Mouse (Mus musculus) midbrain, embryonic 16.5 days (tissue): ENCODE data around the gene Chrng. TPM values are rescaled to one million over a fixed set of nuclear protein-coding genes. Genes with fewer than 3 reads are reported as not detected.

Experiments used
- ATAC-seq: fragments of 200-750 bp; cut with Nextera tagmentation; 2 replicates; pipeline ENCODE4 v1.8.0; 2017; ENCODE audit warnings: moderate TSS enrichment
- H3K27ac ChIP-seq: fragments of 300-500 bp; sonication (generic); 2 replicates; pipeline ENCODE4 v1.5.1; 2014; ENCODE audit warnings: mild to moderate bottlenecking, low read length, mixed read lengths
- H3K27me3 ChIP-seq: fragments of 300-500 bp; sonication (generic); 2 replicates; pipeline ENCODE4 v1.6.1; 2014; ENCODE audit warnings: low read depth, low read length, mixed read lengths; ENCODE audit not compliant: control insufficient read depth, insufficient read depth
- H3K36me3 ChIP-seq: fragments of 300-500 bp; sonication (generic); 2 replicates; pipeline ENCODE4 v1.6.1; 2014; ENCODE audit warnings: mild to moderate bottlenecking, low read length, moderate library complexity, mixed read lengths; ENCODE audit not compliant: control insufficient read depth, insufficient read depth
- H3K4me1 ChIP-seq: fragments of 300-500 bp; sonication (generic); 2 replicates; pipeline ENCODE4 v1.6.1; 2014; ENCODE audit warnings: mild to moderate bottlenecking, low read length, mixed read lengths; ENCODE audit not compliant: control insufficient read depth, insufficient read depth
- H3K4me2 ChIP-seq: fragments of 300-500 bp; sonication (generic); 2 replicates; pipeline ENCODE4 v1.6.1; 2014; ENCODE audit warnings: mild to moderate bottlenecking, low read length, mixed read lengths
- H3K4me3 ChIP-seq: fragments of 300-500 bp; sonication (generic); 2 replicates; pipeline ENCODE4 v1.5.1; 2014; ENCODE audit warnings: low read depth, mild to moderate bottlenecking, low read length, moderate library complexity, mixed read lengths
- H3K9ac ChIP-seq: fragments of 300-500 bp; sonication (generic); 2 replicates; pipeline ENCODE4 v1.6.1; 2014; ENCODE audit warnings: low read depth, low read length, mixed read lengths
- H3K9me3 ChIP-seq: fragments of 300-500 bp; sonication (generic); replicated peaks from 2 replicates; pipeline ENCODE4 v1.6.1; 2014; ENCODE audit warnings: mild to moderate bottlenecking, low read length, mixed read lengths; ENCODE audit not compliant: control insufficient read depth, poor library complexity, severe bottlenecking
- WGBS: fragments of 180-500 bp; shearing (Covaris S2); extraction: QIAGEN DNeasy Blood & Tissue Kit; methylation state at CpG from one replicate; pipeline ENCODE4 v1.1.7; 2014; 5-methylcytosine and 5-hydroxymethylcytosine counted together
- polyA plus RNA-seq: library from polyadenylated mRNA; unstranded; fragments of >200 nt; fragmentation: Nextera tagmentation; extraction: Ambion mirVana; gene quantifications from 2 replicates; pipeline ENCODE4 v1.2.1, GENCODE M21; 2015

Gene Chrng
- polyA plus RNA-seq, 1 experiment from 2014 or later, result not detected

- H3K27ac ChIP-seq, result no peak overlapping the region
- no peak overlapping the region for H3K4me2 ChIP-seq
- peaks cover 39% of the 10 kb centered on the region for H3K36me3 ChIP-seq
- 68% methylated on average over 5 of the region's 5 CpGs for WGBS
- H3K27me3 ChIP-seq, result no peaks in the 10 kb centered on the region
- no peak overlapping the region for H3K4me3 ChIP-seq
- no peaks in the 10 kb centered on the region for H3K9me3 ChIP-seq
- no peaks in the 10 kb centered on the region for H3K4me1 ChIP-seq
- no peak overlapping the region for H3K9ac ChIP-seq
- no peak for ATAC-seq
Observed at GRCm38 (mm10) chr1:87230606-87231005, 26.1 kb downstream of the Chrng start.

GRCm38 (mm10) chr1:87232197-87232596 is 27.7 kb downstream of the Chrng start:
- WGBS, result 74% methylated on average over 7 of the region's 7 CpGs
- H3K27me3 ChIP-seq, result no peaks in the 10 kb centered on the region
- H3K36me3 ChIP-seq, result peaks cover 38% of the 10 kb centered on the region
- H3K4me1 ChIP-seq, result no peaks in the 10 kb centered on the region
- no peak overlapping the region for H3K4me3 ChIP-seq
- H3K27ac ChIP-seq, result no peak overlapping the region
- H3K4me2 ChIP-seq, result no peak overlapping the region
- ATAC-seq, result no peak
- H3K9ac ChIP-seq, result no peak overlapping the region
- no peaks in the 10 kb centered on the region for H3K9me3 ChIP-seq

GRCm38 (mm10) chr1:87239056-87239455 is 34.6 kb downstream of the Chrng start:
- no peak for ATAC-seq
- 82% methylated on average over 8 of the region's 8 CpGs for WGBS

GRCm38 (mm10) chr1:87243021-87243420 is 38.6 kb downstream of the Chrng start:
- no peak overlapping the region for H3K9ac ChIP-seq
- H3K4me1 ChIP-seq, result 0 out of 2 replicates have a peak, but pooled peaks cover 2% of the 10 kb centered on the region
- ATAC-seq, result no peak
- WGBS, result 90% methylated on average over 8 of the region's 8 CpGs
- no peaks in the 10 kb centered on the region for H3K9me3 ChIP-seq
- H3K27ac ChIP-seq, result no peak overlapping the region
- H3K36me3 ChIP-seq, result peaks cover 5% of the 10 kb centered on the region; the same call in 1 of the 2 replicates
- no peaks in the 10 kb centered on the region for H3K27me3 ChIP-seq
- no peak overlapping the region for H3K4me2 ChIP-seq
- H3K4me3 ChIP-seq, result no peak overlapping the region

More at GRCm38 (mm10) chr1:87239056-87239455, 34.6 kb downstream of the Chrng start:
- Histone ChIP-seq H3K4me3 (no peak overlapping the region), H3K4me2 (no peak overlapping the region), H3K27me3 (no peaks in the 10 kb centered on the region), H3K36me3 (peaks cover 12% of the 10 kb centered on the region; the same call in 1 of the 2 replicates), H3K27ac (no peak overlapping the region), H3K9ac (no peak overlapping the region), H3K4me1 (no peaks in the 10 kb centered on the region), H3K9me3 (no peaks in the 10 kb centered on the region)

GRCm38 (mm10) chr1:87245430-87245829 is 41.0 kb downstream of the Chrng start:
- WGBS, result 42% methylated on average over 1 of the region's 1 CpGs

GRCm38 (mm10) chr1:87245929-87246815 is 41.7 kb downstream of the Chrng start:
- Histone ChIP-seq H3K27me3 (no peaks in the 10 kb centered on the region), H3K4me1 (0 out of 2 replicates have a peak, but pooled peaks cover 2% of the 10 kb centered on the region), H3K27ac (no peak overlapping the region), H3K9ac (no peak overlapping the region), H3K9me3 (no peaks in the 10 kb centered on the region), H3K4me3 (no peak overlapping the region), H3K36me3 (no peaks in the 10 kb centered on the region), H3K4me2 (peak overlapping the region; percentile 12)
- ATAC-seq, result peak; percentile 91
- 28% methylated on average over 22 of the region's 22 CpGs for WGBS

More at GRCm38 (mm10) chr1:87245430-87245829, 41.0 kb downstream of the Chrng start:
- H3K27ac ChIP-seq, result no peak overlapping the region
- H3K27me3 ChIP-seq, result no peaks in the 10 kb centered on the region
- H3K4me3 ChIP-seq, result no peak overlapping the region
- no peaks in the 10 kb centered on the region for H3K36me3 ChIP-seq
- no peak overlapping the region for H3K4me2 ChIP-seq
- no peak overlapping the region for H3K9ac ChIP-seq
- H3K4me1 ChIP-seq, result 0 out of 2 replicates have a peak, but pooled peaks cover 2% of the 10 kb centered on the region
- no peak for ATAC-seq
- H3K9me3 ChIP-seq, result no peaks in the 10 kb centered on the region

- no peak overlapping the region for H3K4me2 ChIP-seq
- no peak overlapping the region for H3K9ac ChIP-seq
- no peak for ATAC-seq
- no peaks in the 10 kb centered on the region for H3K27me3 ChIP-seq
- WGBS, result 56% methylated on average over 5 of the region's 5 CpGs
- H3K9me3 ChIP-seq, result no peaks in the 10 kb centered on the region
- no peak overlapping the region for H3K4me3 ChIP-seq
- no peaks in the 10 kb centered on the region for H3K4me1 ChIP-seq
- H3K27ac ChIP-seq, result no peak overlapping the region
- no peaks in the 10 kb centered on the region for H3K36me3 ChIP-seq
Observed at GRCm38 (mm10) chr1:87252040-87252609, 47.7 kb downstream of the Chrng start.

- H3K36me3 ChIP-seq, result no peaks in the 10 kb centered on the region
- H3K4me2 ChIP-seq, result no peak overlapping the region
- no peak overlapping the region for H3K4me3 ChIP-seq
- no peaks in the 10 kb centered on the region for H3K4me1 ChIP-seq
- H3K9ac ChIP-seq, result no peak overlapping the region
- no peak overlapping the region for H3K27ac ChIP-seq
- 70% methylated on average over 4 of the region's 4 CpGs for WGBS
- peaks cover 3% of the 10 kb centered on the region for H3K27me3 ChIP-seq
- no peak for ATAC-seq
- no peaks in the 10 kb centered on the region for H3K9me3 ChIP-seq
Observed at GRCm38 (mm10) chr1:87255173-87255572, 50.7 kb downstream of the Chrng start.

- no peaks in the 10 kb centered on the region for H3K9me3 ChIP-seq
- H3K9ac ChIP-seq, result no peak overlapping the region
- 14% methylated on average over 11 of the region's 11 CpGs for WGBS
Observed at GRCm38 (mm10) chr1:87257691-87258090, 53.2 kb downstream of the Chrng start.

More at GRCm38 (mm10) chr1:87257691-87258090, 53.2 kb downstream of the Chrng start:
- H3K36me3 ChIP-seq, result no peaks in the 10 kb centered on the region
- ATAC-seq, result no peak
- H3K27ac ChIP-seq, result no peak overlapping the region
- no peaks in the 10 kb centered on the region for H3K4me1 ChIP-seq
- H3K4me2 ChIP-seq, result no peak overlapping the region
- H3K27me3 ChIP-seq, result peaks cover 10% of the 10 kb centered on the region
- no peak overlapping the region for H3K4me3 ChIP-seq
